Mouse (Mus musculus) ES-E14 (cell line): ENCODE measurements around the gene Inpp5d. TPM values are rescaled to one million over a fixed set of nuclear protein-coding genes. Genes with fewer than 3 reads are reported as not detected.

Experiments used
- DNase-seq: peaks from one replicate; pipeline ENCODE4 v3.0.0-alpha.2; 2013; ENCODE audit warnings: low read depth, low spot score
- H3K27ac ChIP-seq: 2 replicates; pipeline ENCODE4 v1.5.1; 2012; ENCODE audit warnings: low read depth, mild to moderate bottlenecking, low read length, moderate library complexity, mixed read lengths; ENCODE audit not compliant: poor library complexity, insufficient read depth, severe bottlenecking
- H3K36me3 ChIP-seq: 2 replicates; pipeline ENCODE4 v1.6.1; 2012; ENCODE audit warnings: mild to moderate bottlenecking, low read length, moderate library complexity, mixed read lengths; ENCODE audit not compliant: control insufficient read depth, poor library complexity, insufficient read depth, severe bottlenecking
- H3K4me1 ChIP-seq, 2 experiments: fragments of 150-350 bp in 1 of 2; sonication (generic) in 1 of 2; 2 replicates each; pipeline ENCODE4 v1.6.1; 2012; ENCODE audit warnings: low read length in 2 of 2, mild to moderate bottlenecking in 1 of 2, mixed read lengths in 1 of 2; ENCODE audit not compliant: control insufficient read depth in 2 of 2, insufficient read depth in 2 of 2, poor library complexity in 1 of 2
- H3K4me3 ChIP-seq, 2 experiments: fragments of 150-350 bp in 1 of 2; sonication (generic) in 1 of 2; 2 replicates each; pipeline ENCODE4 v1.5.1; 2012; ENCODE audit warnings: low read length in 2 of 2, low read depth in 1 of 2, mild to moderate bottlenecking in 1 of 2, mixed read lengths in 1 of 2; ENCODE audit not compliant: insufficient read depth in 1 of 2, poor library complexity in 1 of 2, severe bottlenecking in 1 of 2
- H3K9ac ChIP-seq: 2 replicates; pipeline ENCODE4 v1.6.1; 2012; ENCODE audit warnings: low read depth, mild to moderate bottlenecking, low read length, mixed read lengths; ENCODE audit not compliant: poor library complexity, insufficient read depth, severe bottlenecking
- H3K9me3 ChIP-seq: fragments of 150-350 bp; sonication (generic); 2 replicates; pipeline ENCODE4 v1.6.1; 2012; ENCODE audit warnings: low read depth, mild to moderate bottlenecking, low read length; ENCODE audit not compliant: control insufficient read depth, insufficient read depth
- CHD2 ChIP-seq: IDR thresholded peaks from 2 replicates; pipeline ENCODE4 v1.6.1; 2014; ENCODE audit warnings: mild to moderate bottlenecking, low read depth, low read length, inconsistent platforms
- HCFC1 ChIP-seq: IDR thresholded peaks from 2 replicates; pipeline ENCODE4 v1.6.1; 2012; ENCODE audit warnings: low read length, inconsistent platforms, borderline replicate concordance; ENCODE audit not compliant: insufficient read depth
- MAFK ChIP-seq: IDR thresholded peaks from 2 replicates; pipeline ENCODE4 v1.6.1; 2014; ENCODE audit warnings: mild to moderate bottlenecking, low read depth, low read length, inconsistent platforms; ENCODE audit not compliant: insufficient read depth
- ZC3H11A ChIP-seq: IDR thresholded peaks from 2 replicates; pipeline ENCODE4 v1.6.1; 2012; ENCODE audit warnings: low read depth, mild to moderate bottlenecking, inconsistent platforms, low read length, borderline replicate concordance
- ZNF384 ChIP-seq: IDR thresholded peaks from 2 replicates; pipeline ENCODE4 v1.6.1; 2012; ENCODE audit warnings: low read depth, low read length, inconsistent platforms
- in situ Hi-C, 2 experiments: fragments of 600-800 bp; cut with MboI; formaldehyde crosslinking; loops; one replicate each; pipeline ENCODE4 v1.15.1; 2025; ENCODE audit warnings: low sequenced_read_pairs in 2 of 2, inconsistent platforms in 1 of 2; ENCODE audit not compliant: unreplicated experiment in 2 of 2
- total RNA-seq: library from RNA; depleted of rRNA; stranded (reverse); fragments of 300-350 nt; gene quantifications from 2 replicates; pipeline ENCODE4 v1.2.3, GENCODE M21; 2012

Gene Inpp5d
- total RNA-seq, 1 experiment, result 39.5 TPM

GRCm38 (mm10) chr1:87625254-87626025 is 5.3 kb downstream of the Inpp5d start:
- no peaks in the 10 kb centered on the region for H3K4me1 ChIP-seq
- no peak overlapping the region for H3K9ac ChIP-seq
- DNase-seq, result no peak
- H3K27ac ChIP-seq, result no peak overlapping the region
- in situ Hi-C loops, result no loop called here
- no peaks in the 10 kb centered on the region for H3K9me3 ChIP-seq
- no peak for TF ChIP-seq MAFK
- no peak for TF ChIP-seq ZC3H11A
- TF ChIP-seq ZNF384, result no peak
- no peak for TF ChIP-seq CHD2
- TF ChIP-seq HCFC1, result no peak
- no peak overlapping the region for H3K4me3 ChIP-seq
- no peaks in the 10 kb centered on the region for H3K36me3 ChIP-seq

- in situ Hi-C loops, result no loop called here
- Histone ChIP-seq H3K9ac (no peak overlapping the region), H3K9me3 (no peaks in the 10 kb centered on the region), H3K4me3 (no peak overlapping the region), H3K27ac (no peak overlapping the region), H3K4me1 (no peaks in the 10 kb centered on the region), H3K36me3 (no peaks in the 10 kb centered on the region)
- TF ChIP-seq CHD2 (no peak), MAFK (no peak), HCFC1 (no peak), ZNF384 (no peak), ZC3H11A (no peak)
- no peak for DNase-seq
These were observed 6.2 kb downstream of the Inpp5d start for GRCm38 (mm10) chr1:87626344-87626743.

- in situ Hi-C loops, result no loop called here
- DNase-seq, result no peak
- Histone ChIP-seq H3K9me3 (no peaks in the 10 kb centered on the region), H3K4me1 (no peaks in the 10 kb centered on the region), H3K36me3 (no peaks in the 10 kb centered on the region), H3K4me3 (no peak overlapping the region), H3K9ac (no peak overlapping the region), H3K27ac (no peak overlapping the region)
- TF ChIP-seq MAFK (no peak), ZNF384 (no peak), CHD2 (no peak), HCFC1 (no peak), ZC3H11A (no peak)
These were observed 8.0 kb downstream of the Inpp5d start for GRCm38 (mm10) chr1:87628085-87628484.

- in situ Hi-C loops, result no loop called here
- Histone ChIP-seq H3K27ac (no peak overlapping the region), H3K4me1 (peaks cover 0 to 2% of the 10 kb centered on the region in 2 experiments; a peak in 1 of 4 replicates)
These were observed 11.5 kb downstream of the Inpp5d start for GRCm38 (mm10) chr1:87631584-87631983.

More at GRCm38 (mm10) chr1:87631584-87631983, 11.5 kb downstream of the Inpp5d start:
- Histone ChIP-seq H3K9ac (no peak overlapping the region), H3K4me3 (no peak overlapping the region), H3K9me3 (no peaks in the 10 kb centered on the region), H3K36me3 (no peaks in the 10 kb centered on the region)
- DNase-seq, result no peak
- TF ChIP-seq MAFK, result no peak
- TF ChIP-seq HCFC1, result no peak
- no peak for TF ChIP-seq ZC3H11A
- no peak for TF ChIP-seq CHD2
